Mouse (Mus musculus) right cerebral cortex, postnatal 25 days (tissue): ENCODE results near the gene Lsm7.
"Not testable (repeated sequence)": the region's sequence is repeated elsewhere in the genome, so short reads cannot be mapped to it uniquely, and the experiment has no call there.

ENCODE experiments used
- DNase-seq: peaks from one replicate; pipeline ENCODE4 v3.0.0; 2022

Lsm7 gene

GRCm38 (mm10) chr10:80832818-80833217 lies 22.2 kb downstream of the Lsm7 start:
- no peak for DNase-seq

GRCm38 (mm10) chr10:80831136-80831535 lies 23.9 kb downstream of the Lsm7 start:
- DNase-seq, result no peak

- no peak for DNase-seq
Measured at GRCm38 (mm10) chr10:80829359-80830278, 25.4 kb downstream of the Lsm7 start.

- not testable (repeated sequence) for DNase-seq
Measured at GRCm38 (mm10) chr10:80828587-80828986, 26.4 kb downstream of the Lsm7 start.

- DNase-seq, result no peak
Measured at GRCm38 (mm10) chr10:80827870-80828420, 27.1 kb downstream of the Lsm7 start.

- no peak for DNase-seq
Measured at GRCm38 (mm10) chr10:80827063-80827869, 27.7 kb downstream of the Lsm7 start.

GRCm38 (mm10) chr10:80826151-80827062 lies 28.6 kb downstream of the Lsm7 start, which contains the start of gene Oaz1:
Oaz1 (plus strand) TSS chr10:80826656.
- peak; percentile 99 for DNase-seq

GRCm38 (mm10) chr10:80824827-80825226 lies 30.2 kb downstream of the Lsm7 start:
- DNase-seq, result no peak

- no peak for DNase-seq
Measured at GRCm38 (mm10) chr10:80823847-80824643, 31.0 kb downstream of the Lsm7 start.

GRCm38 (mm10) chr10:80823316-80823715 lies 31.7 kb downstream of the Lsm7 start:
- DNase-seq, result no peak

- no peak for DNase-seq
Measured at GRCm38 (mm10) chr10:80822528-80822927, 32.5 kb downstream of the Lsm7 start.

GRCm38 (mm10) chr10:80821991-80822390 lies 33.0 kb downstream of the Lsm7 start:
- DNase-seq, result no peak

- no peak for DNase-seq
Measured at GRCm38 (mm10) chr10:80819406-80819805, 35.6 kb downstream of the Lsm7 start.

GRCm38 (mm10) chr10:80818599-80819281 lies 36.3 kb downstream of the Lsm7 start:
- no peak for DNase-seq

- DNase-seq, result not testable (repeated sequence)
Measured at GRCm38 (mm10) chr10:80817955-80818354, 37.1 kb downstream of the Lsm7 start.

GRCm38 (mm10) chr10:80817164-80817563 lies 37.8 kb downstream of the Lsm7 start:
- DNase-seq, result no peak

- DNase-seq, result not testable (repeated sequence)
Measured at GRCm38 (mm10) chr10:80816303-80816702, 38.7 kb downstream of the Lsm7 start.

GRCm38 (mm10) chr10:80814800-80815199 lies 40.2 kb downstream of the Lsm7 start:
- no peak for DNase-seq

GRCm38 (mm10) chr10:80813366-80813765 lies 41.6 kb downstream of the Lsm7 start, which contains the start of gene Jsrp1:
Jsrp1 (minus strand) TSS chr10:80813498.
- DNase-seq, result no peak

- DNase-seq, result no peak
Measured at GRCm38 (mm10) chr10:80812391-80813041, 42.5 kb downstream of the Lsm7 start.
